Mouse (Mus musculus): ENCODE measurements around the gene Prkce. TPM values are rescaled to one million over a fixed set of nuclear protein-coding genes. Genes with fewer than 3 reads are reported as not detected.

Gene Prkce
- total RNA-seq, 2 experiments from 2014 or later = 2.3 to 5.9 TPM

DNA sequence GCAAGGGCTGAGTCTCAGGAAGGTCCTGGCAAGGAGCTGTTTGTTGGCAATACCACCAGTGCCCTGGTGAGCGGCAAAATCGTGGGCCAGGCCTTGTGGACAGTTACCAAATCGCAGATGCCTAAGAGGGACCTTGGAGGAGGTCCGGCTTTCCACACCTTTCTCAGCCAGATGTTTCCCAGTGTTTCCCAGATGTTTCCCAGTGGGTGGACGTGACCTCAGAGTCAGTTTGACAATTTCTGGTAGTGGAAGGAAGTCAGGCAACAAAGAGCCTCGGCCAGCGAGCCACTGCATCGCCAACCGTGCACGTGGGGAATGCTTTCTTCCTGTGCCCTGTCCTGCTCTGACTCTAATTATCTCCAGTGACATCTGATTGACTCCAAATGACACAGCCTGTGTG is 112.2 kb downstream of the Prkce start:
- 0 out of 2 replicates have a peak, but pooled peaks have one; percentile 6 for ATAC-seq (replicated peaks; ENCODE audit: poor library complexity, severe bottlenecking)

DNA sequence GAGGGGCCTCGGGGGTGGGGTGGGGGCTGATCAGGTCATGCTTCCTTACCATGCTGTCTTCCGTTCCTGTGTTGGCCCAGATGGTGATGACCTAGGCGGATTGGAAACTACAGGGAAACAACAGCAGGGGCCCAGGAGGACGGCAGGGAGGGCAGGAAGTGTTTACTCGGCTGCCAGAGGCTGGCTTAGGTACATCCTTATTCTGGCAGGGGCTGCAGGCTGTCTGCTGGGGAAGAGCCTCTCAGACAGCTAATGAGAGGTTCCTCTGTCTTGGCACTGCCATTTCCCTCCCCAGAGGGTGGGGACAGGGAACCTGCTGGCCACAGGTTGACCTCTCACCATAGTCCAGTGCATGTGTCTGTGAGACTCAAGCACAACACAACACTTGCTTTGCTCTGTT is 116.2 kb downstream of the Prkce start:
- ATAC-seq (replicated peaks; ENCODE audit: poor library complexity, severe bottlenecking) = peak; percentile 59

DNA sequence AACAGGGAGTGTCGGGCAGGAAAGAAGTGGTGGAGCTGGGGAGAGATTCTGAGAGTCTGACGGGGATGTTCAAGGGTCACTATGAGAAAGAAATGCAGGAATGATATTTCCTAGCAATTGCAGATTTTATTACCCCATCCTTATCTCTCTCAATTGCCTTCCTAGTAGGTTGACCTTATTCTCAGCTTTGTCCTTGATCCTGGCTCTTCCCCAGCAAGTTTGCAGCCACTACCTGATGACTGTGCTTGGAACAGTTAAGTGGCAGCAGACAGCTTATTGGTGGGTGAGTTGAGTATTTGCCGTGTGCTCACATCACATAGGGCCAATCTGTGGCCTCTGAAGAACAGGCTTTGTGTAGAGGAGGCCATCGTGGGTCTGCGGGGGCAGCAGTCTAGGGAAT is 117.5 kb downstream of the Prkce start:
- no peak for ATAC-seq (replicated peaks; ENCODE audit: poor library complexity, severe bottlenecking)

DNA sequence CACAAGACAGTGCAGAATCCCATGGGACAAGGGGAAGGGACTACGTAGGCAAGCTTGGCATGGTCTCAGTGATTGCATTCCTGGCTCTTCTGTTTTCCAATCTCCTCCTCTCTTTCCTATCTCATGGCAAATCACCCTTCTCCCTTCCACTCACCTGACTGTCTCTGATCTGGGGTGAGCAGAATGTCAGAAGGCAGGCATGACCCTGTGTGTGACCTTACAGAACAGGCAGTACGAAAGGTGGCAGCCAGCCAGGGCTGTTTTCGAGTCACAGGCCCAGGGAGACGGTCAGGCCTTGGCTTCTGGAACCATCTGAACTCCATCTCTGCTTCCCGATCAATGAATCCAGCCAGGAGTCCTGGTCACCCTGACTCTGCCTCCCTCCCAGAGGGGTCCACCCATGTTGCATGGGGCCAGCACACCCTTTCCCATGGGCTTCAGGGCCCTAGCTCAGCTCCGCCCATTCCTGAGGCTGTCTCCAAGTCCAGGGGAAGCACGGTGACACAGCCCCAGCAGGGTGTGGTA is 119.2 kb downstream of the Prkce start:
- ATAC-seq (replicated peaks; ENCODE audit: poor library complexity, severe bottlenecking) = no peak

DNA sequence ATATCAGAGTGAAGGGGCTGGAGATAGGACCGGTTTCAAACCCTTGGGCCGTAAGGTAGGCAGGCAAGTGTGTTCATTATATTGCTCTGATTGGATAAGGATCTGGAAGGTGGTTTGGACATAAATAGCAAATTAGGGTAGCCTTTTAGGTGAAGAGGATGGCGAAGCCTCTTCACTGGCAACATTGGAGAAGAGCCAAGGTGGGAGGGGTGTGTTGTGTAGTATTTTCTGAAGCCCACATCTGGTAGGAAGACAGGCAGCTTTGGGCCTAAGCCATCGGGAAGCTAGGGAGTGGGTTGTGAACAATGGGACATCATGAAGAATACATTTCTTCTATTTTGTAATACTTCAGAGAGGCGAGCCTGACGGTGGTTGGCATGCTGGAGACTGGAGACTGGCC is 125.1 kb downstream of the Prkce start:
- ATAC-seq (replicated peaks; ENCODE audit: poor library complexity, severe bottlenecking) = no peak

DNA sequence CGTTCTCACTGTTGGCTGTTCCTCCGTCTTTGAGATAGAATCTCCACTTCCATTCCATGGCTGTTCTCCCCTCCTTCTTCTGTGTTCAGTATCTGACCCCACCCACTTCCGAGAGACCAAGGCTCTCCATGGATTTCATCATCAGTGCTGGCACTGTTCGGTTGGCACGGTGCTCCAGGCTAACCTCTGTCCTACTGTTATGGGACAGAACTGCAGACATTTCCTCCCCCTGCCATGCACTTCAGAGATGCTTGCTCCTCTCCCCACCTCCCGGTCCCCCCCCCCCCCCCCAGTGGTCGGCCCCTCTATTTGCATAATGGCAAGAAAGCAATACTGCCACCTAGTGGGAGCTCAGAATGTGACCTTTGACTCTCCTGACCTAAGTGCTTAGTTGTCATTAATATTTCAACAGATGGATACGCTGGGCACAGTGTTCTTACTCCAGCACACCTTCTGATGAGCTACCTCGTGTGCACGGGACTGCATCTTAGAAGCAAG is 125.7 kb downstream of the Prkce start:
- ATAC-seq (replicated peaks; ENCODE audit: poor library complexity, severe bottlenecking) = peak; percentile 92

DNA sequence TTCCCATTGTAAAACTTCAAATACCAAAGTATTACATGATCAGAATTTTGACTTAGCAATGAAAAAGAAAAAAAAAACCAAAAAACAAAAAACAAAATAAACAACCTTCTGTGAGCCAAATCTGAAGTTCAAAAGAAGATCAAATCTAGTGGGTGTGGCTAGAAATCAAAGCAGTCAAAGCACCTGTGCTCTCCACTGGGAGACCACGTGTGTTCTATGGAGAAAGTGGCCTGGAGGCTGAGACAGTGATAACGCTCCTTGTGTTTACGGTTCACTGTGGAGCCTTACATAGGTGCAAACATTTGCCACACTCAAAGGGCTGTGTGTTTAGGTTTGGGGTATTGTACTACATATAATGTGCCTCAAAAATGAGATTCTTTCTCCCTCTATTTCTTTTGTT is 132.0 kb downstream of the Prkce start:
- ATAC-seq (replicated peaks; ENCODE audit: poor library complexity, severe bottlenecking) = no peak

DNA sequence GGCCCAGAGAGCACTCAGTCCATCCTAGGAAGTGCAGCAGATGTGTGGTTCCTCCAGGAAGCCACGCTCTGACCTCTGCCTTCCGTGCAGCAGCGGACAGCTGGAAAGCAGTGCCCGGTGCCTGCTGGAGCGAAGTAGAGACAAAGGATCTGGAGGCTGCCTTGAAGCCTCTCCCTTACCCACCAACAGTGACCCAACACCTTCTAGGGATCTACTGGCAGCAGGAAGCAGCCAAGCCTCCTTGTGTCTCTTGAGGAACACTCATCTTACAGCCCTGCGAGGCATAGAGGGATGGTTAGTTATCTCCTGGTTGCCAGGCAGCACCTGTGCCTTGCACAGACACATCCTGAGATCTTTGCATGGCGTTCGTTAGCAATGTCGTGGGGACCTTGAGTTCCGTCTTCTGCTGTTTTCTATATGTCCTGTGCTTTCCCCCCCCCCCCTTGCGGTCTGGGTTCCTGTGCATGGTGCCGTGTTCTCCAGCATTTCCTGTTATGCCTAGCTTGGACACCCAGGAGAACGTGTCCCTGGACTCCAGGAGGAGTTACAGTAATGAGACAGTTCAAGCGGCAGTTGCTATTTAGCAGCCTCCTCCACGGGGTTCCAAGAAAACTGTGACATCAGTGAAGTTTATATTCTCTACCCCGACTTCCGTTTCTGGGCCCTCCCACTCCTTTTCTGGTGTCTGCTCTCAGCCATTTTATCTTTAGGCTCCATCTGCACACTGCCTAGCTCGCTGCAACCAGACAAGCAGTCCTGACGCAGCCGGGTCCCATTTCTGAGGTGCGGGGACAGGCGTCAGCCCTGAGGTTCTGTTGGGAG is 133.4 kb downstream of the Prkce start:
- ATAC-seq (replicated peaks; ENCODE audit: poor library complexity, severe bottlenecking) = peak; percentile 82

DNA sequence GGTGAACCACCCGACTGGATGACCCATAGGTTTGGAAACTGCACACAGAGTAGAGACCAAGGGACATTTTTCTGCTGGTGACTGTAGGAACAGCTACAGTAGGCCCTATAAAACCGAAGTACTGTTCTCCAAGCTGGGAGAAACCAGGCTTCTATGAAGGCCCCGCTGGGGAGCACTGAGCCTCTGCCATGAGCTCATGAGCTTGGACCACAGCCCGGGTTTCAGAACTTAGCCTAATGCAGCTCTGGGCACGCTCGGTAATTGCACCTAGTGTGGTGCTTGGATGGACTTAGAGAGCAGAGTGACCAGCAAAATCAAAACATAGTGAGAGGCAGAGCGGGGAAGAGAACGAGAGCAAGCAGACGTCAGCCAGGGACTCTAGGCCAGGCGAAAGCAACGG is 134.7 kb downstream of the Prkce start:
- no peak for ATAC-seq (replicated peaks; ENCODE audit: poor library complexity, severe bottlenecking)

DNA sequence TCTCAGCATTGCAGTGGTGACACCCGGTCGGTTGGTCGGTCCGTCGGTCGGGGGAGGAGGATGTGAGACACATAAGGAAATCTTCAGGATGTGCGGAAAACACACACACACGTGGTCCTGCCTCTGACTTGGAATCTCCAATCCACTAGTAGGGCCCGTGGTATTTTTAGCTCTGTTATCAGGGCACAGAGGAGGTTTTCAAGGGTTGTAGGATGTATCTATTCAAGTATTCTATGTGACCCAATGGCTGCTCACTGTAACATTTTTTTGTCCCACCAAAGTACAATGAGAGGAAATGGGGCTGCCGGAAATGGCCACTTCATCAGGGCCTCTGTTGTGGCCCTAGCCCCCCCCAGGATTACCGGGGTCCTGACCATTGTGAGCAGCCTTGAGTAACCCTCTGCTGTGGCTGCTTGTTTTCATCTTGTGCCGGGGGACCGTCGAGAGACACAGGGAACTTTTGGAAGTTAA is 135.3 kb downstream of the Prkce start:
- ATAC-seq (replicated peaks; ENCODE audit: poor library complexity, severe bottlenecking) = no peak

DNA sequence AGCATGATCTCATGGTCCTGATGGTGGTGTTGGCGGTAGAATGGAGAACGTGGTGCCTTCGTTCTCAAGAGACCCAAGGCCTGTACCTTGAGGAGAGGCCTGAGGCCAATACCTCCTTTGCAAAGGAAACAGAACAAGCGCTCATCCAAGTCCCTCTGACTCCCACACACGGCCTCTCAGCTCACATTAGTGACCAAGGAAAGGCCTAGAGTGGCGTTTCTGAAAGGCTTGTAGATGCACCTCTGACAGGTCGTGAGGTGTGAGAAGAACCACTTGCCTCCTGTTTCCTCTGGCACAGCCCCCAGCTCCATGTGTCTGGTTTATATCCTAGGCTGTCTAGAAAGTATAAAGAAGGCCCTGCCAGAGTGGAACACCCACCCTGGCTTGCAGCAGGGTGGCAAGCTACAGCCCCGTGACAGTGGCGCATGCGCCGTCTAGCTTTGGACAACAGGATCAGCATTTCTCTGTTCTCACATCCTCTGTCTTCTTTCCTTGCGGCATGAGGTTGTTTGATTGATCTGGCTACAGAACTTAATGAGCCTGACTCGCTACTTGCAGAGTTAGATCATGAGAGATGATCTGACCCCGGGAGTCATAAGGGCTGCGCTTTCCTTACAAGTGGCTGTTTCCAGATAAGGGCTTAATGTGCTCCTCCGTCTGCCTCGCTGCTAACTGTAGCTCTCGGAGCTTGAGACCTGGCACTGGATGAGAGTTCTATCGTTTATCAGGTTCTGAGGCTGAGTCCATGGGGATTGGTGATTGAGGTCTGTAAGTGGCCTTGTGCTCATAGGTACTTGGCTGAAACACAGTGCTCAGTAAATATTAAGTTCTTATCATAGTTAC is 136.0 kb downstream of the Prkce start:
- no peak for ATAC-seq (replicated peaks; ENCODE audit: poor library complexity, severe bottlenecking)

DNA sequence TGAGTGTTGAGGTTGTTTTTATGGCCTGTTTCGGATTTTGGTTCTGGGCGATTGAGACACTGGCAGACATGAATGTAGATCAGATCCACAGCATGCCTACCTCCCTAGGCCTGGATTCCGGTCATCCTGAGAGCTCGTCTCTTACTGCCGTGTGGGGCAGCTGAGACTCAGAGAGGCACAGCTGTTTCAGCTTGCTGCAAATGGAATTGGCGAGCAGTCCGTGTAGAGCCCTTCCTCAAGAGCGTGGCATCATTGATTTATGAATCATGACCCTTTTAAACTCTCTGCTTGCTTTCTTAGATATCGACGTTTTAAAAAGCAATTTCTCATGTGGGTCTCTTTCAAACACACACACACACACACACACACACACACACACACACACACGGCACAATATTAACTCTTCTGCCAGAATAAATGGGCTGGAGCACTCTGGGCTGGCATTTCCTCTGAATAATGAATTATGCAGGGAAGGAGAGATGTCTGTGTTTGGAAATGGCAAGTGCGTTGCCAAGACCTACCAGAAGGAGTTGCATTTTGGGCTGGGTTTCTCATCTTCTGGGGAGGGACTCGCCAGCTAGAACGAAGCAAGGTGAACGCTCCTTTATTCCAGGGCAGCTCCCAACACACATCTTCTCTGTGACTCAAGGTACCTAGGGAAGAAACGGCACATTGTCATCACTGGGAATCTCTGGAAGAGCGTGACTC is 137.5 kb downstream of the Prkce start:
- ATAC-seq (replicated peaks; ENCODE audit: poor library complexity, severe bottlenecking) = no peak

DNA sequence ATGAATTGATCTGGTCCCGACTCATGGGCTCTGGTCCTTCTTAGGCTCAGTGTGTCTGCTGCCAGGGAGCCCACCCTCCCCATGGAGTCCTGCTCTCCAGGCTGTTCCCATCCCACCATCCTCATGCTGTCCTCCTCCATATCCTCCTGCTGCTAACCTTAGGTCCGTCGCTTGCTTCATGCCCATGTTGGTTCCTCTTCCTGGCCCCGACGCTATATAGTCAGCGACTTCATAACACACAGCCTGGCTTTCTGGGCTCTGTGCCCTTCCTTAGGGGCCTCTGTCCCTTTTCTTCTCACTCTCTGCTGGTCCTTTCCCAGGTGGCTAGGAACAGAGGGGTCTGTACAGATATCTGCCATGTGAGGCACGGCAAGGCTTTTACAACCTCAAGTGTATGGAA is 138.6 kb downstream of the Prkce start:
- ATAC-seq (replicated peaks; ENCODE audit: poor library complexity, severe bottlenecking) = peak; percentile 57

DNA sequence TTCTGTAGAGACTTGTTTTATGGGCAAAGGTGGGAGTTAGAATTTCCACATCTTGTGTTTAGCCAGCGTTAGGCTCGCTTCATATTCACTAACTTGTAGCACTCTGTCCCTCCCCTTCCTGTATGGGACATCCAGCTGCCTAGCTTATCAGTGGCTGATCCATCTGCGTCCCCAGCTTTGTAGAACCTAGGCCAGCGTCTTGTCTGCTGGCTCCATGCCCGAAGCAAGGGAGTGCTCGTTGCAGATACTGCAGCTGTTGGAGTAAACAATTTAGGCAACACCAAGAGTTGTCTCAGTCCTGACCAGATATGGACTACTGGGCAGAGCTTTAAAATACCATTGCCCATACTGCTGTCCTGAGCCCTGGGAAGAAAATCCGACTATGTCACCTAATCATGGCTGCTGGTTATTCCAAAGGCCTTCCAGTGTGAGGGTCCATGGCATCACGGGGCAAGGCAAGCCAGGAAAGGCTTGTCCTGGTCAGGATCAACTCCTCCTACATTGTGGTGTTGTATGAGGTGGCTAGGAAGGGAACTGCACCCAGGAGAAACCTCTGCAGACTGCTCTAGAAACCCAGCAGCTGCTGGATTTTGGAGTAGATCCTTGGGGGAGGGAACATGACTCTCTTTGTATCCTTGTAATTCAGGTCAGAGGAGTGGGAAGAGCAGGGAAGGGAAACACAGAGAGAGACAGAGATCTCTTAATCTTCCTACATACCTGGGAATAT is 146.0 kb downstream of the Prkce start:
- ATAC-seq (replicated peaks; ENCODE audit: poor library complexity, severe bottlenecking) = peak; percentile 68

DNA sequence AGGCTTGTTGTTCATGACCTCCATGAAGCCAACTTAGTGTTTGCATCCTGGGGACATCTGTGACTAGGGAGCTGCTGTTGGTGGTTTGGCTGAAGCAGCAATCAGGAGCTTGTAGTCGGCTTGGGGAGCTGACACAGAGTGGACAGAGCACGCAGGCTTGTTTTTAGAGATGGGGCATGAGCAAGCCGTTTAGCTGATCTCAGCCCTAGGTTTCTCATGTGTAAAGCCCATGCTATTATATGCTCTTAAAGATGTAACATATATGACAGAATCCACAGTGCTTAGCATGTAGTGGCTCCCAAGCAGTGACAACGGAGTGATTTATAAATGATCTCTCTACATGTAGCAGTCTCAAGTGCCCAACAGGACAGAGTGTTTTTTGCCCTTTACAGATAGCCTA is 148.3 kb downstream of the Prkce start:
- no peak for ATAC-seq (replicated peaks; ENCODE audit: poor library complexity, severe bottlenecking)

DNA sequence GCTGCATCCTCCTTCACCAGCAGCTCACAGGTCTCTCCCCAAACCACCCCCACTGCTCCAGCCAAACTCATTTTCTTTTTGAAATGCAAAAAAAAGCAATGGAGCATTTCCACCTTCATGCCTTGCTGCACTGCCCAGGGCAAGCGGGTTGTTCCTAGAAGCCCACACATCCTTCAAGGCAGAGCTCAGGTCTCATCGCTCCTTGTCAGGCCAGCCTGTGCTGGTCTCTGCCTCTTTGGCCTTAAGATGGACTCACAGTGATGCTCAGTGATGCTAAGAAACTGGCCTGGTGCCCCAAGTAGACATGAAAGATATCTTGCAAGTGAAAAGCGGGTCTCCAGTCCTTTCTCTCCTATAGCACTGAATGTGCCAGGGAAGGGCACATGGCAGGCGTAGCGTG is 149.2 kb downstream of the Prkce start:
- no peak for ATAC-seq (replicated peaks; ENCODE audit: poor library complexity, severe bottlenecking)

DNA sequence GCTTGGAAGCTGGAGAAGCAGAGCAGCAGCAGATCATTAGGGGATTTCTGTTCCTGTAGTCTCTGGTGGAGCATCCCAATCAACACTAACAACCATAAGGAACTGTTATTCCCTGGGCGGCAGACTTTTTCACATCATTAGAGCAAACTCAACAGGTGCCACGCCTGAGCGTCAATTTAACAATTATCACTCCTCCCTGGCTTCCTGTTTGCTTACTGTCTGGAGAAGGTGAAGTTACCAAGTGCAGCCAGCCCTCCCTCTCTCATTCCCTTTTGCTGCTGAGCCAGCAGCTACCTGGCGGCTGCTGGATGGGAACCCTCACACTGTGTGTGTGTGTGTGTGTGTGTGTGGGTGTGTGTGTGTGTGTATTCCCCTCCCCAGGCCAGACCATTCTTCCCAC is 149.6 kb downstream of the Prkce start:
- no peak for ATAC-seq (replicated peaks; ENCODE audit: poor library complexity, severe bottlenecking)

DNA sequence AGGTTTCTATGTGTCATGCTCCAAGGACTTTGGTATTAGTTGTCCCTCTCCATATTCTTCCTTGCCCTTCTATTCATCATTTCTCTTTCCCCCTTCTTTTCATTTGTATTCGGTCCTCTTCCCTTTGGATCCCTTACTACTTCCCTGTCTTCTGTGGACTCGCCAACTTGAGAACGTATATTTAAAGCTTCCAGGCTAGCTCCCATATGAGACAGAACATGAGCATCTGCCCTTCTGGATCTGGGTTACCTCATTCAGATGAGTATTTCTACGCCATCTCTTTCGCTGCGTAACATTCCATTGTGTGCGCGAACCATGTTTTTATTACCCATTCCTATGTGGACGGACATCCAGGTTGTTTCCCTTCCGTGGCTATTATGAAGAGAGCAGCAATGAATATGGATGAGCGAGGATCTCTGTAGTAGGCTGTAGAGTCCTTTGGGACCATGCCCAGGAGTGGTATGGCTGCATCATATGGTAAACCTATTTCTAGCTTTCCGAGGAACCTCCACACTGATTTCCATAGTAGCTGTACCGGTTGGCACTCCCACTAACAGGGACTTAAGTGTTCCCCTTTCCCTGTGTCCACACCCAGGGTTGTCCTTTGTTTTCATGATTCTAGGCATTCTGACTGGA is 152.5 kb downstream of the Prkce start:
- ATAC-seq (replicated peaks; ENCODE audit: poor library complexity, severe bottlenecking) = no peak

DNA sequence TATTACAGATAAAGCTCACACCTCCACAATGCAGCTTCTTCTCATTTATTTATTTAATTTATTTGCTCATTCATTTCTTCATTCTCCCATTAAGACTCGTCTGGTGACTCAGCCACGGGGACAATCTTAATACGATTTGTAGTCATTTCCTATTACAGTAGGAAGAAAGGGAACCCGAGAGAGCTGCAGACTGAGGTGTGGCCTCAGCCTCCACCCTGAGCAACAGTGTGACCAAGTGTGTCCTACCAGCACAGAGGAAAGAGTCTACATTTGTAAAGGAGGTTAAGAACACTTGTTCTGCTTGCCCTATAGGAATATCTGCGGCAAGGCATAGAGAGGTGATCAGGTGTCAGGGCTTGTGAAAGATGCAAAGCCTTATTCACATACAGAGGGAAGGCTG is 155.3 kb downstream of the Prkce start:
- ATAC-seq (replicated peaks; ENCODE audit: poor library complexity, severe bottlenecking) = peak; percentile 73
